Mouse (Mus musculus): ENCODE measurements at regions not wholly inside any gene's neighbourhood (a gene's known extent, or its start where the extent isn't known, plus 50 kb on each side); places are given as distances from the start of the nearest gene placed in this dataset.

GRCm38 (mm10) chr16:66257921-66258320, 442.9 kb downstream of the Vgll3 start:
- TF ChIP-seq CTCF (IDR thresholded peaks at IDR 0.05), result no peak
- POLR2A ChIA-PET, result no interaction called here
- H3K27me3 ChIP-seq, result no peaks in the 10 kb centered on the region
- CTCF ChIA-PET, result no interaction called here
- DNase-seq (ENCODE audit: low read depth, low spot score), result no peak
- ATAC-seq, result no peak
- in situ Hi-C loops (cut with MboI; ENCODE audit: low pct_unique_long_range_greater_than_20kb), result no loop called here

GRCm38 (mm10) chr16:66268987-66269386, 453.9 kb downstream of the Vgll3 start:
- no peak for ATAC-seq

GRCm38 (mm10) chr16:66276635-66277034, 461.6 kb downstream of the Vgll3 start:
- CTCF ChIA-PET, result no interaction called here
- ATAC-seq, result no peak

More at GRCm38 (mm10) chr16:66268987-66269386, 453.9 kb downstream of the Vgll3 start:
- CTCF ChIA-PET, result interaction anchor here (1.6 kb wide), 1 partner anchor 10 kb away, joined by 3 read pairs; no protein-coding TSS in a partner anchor
- DNase-seq (ENCODE audit: low read depth, low spot score), result no peak
- POLR2A ChIA-PET, result no interaction called here
- in situ Hi-C loops (cut with MboI; ENCODE audit: low pct_unique_long_range_greater_than_20kb), result no loop called here
- no peak for TF ChIP-seq CTCF (IDR thresholded peaks at IDR 0.05)
- no peaks in the 10 kb centered on the region for H3K27me3 ChIP-seq

More at GRCm38 (mm10) chr16:66276635-66277034, 461.6 kb downstream of the Vgll3 start:
- in situ Hi-C loops (cut with MboI; ENCODE audit: low pct_unique_long_range_greater_than_20kb), result no loop called here
- no peaks in the 10 kb centered on the region for H3K27me3 ChIP-seq
- DNase-seq (ENCODE audit: low read depth, low spot score), result no peak
- POLR2A ChIA-PET, result no interaction called here
- TF ChIP-seq CTCF (IDR thresholded peaks at IDR 0.05), result no peak
